Mouse (Mus musculus): ENCODE results near the gene Vash1.
A peak's percentile ranks its signal among the peaks of the same experiment; 100 is the strongest.

The Vash1 gene

GRCm38 (mm10) chr12:86678591-86679545 lies at the start of gene Vash1:
Vash1 (plus strand) TSS chr12:86678700.
- DNase-seq (ENCODE audit: low spot score in 2 of 2), result peak in 1 of 2 experiments; percentile 4

DNA sequence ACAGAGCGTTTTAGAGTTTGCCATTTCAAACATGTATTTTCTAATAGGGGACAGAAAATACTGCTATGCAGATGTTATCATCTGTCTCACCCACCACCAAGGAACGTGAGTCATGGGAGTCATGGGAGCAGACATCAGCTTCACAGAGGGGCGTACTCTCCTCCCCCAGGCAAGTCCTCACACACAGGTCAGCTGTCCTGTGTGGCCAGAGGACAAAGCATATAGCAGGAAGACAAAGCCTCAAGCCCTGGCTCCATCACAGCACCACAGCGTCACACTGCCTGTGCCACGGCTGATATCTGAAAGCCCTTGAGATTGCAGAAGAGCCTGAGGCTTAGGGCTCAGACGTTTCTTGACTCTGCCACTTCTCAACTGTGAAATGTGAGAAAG lies 49.7 kb upstream of the Vash1 start:
- DNase-seq (ENCODE audit: low spot score in 2 of 2), result no peak

- no peak for DNase-seq (ENCODE audit: low spot score in 2 of 2)
Measured at GRCm38 (mm10) chr12:86641763-86642162, 36.7 kb upstream of the Vash1 start.

- no peak for DNase-seq (ENCODE audit: low spot score in 2 of 2)
Measured at GRCm38 (mm10) chr12:86644512-86645273, 33.8 kb upstream of the Vash1 start.

GRCm38 (mm10) chr12:86645494-86645893 lies 33.0 kb upstream of the Vash1 start:
- no peak for DNase-seq (ENCODE audit: low spot score in 2 of 2)

DNA sequence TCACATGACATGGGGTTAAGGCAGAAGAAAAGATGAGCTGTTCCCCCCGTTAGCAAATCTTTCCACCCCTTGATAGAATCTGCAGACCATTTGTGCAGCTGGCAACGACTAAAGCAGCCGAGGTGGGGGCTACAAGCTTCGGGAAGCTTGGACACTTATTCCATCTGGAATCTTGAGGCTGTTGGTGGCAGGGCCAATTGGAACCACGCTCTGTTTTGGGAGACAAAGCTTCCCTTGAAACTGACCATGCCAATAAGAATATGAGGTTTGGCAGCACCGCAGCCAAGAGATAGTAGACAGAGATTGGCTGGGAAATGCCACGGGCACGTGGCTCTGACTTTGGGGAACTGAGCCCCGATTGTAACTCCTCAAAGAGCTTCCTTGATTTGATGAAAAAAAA lies 31.7 kb upstream of the Vash1 start:
- no peak for DNase-seq (ENCODE audit: low spot score in 2 of 2)

DNA sequence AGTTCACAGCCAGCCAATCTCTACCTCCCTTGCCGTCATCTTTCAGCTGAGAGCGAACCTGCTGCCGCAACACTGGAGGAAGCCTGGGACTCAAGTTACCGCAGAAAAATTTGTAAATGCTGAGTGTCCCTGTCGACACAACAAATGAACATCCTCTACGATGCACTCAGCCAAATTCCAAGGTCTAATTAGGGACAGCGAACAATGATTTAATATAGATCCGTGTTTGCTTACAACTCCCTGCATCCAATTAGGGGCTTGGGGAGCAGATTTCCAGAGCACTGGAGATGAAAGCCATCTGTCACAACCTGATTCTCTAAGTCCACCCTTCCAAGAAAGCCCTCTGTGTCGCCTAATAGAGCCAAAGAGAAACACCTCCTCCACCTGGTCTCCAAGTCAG lies 31.2 kb upstream of the Vash1 start:
- DNase-seq (ENCODE audit: low spot score in 2 of 2), result no peak

DNA sequence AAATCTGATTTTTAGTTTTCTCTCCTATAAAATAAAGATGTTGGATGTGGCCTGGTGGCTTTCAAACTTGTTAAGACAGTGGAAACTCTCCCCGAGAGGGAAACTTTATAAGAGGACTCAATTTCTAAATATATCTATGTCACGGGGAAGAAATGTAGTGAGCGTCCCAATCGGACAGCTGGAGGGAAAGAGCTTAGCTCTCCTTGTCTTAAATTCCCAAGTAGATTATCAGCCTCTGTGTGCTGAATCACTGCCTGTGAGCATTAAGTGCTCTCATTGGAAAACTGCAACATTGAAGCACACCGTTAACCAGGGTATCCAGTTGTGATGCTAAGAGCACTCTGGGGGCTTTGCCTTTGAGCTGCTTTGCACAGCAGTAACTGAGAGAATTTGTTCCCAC lies 30.8 kb upstream of the Vash1 start:
- DNase-seq (ENCODE audit: low spot score in 2 of 2), result no peak

DNA sequence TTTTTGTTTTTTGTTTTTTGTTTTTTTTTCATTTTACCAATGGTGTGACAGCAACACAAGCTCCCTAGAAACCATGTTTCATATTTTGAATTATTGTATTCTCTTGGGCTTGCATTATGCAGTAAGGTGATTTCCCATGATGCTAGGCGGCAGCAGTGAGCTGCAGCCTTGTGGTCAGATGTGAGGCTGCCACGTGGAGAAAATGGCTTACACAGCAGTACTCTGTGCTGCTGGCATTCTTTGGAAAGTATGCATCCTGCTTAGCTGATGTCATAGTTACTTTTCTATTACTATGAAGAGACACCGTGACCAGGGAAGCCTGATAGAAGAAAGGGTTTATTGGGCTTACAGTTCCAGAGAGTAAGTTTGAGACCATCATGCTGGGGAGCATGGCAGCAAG lies 30.0 kb upstream of the Vash1 start:
- DNase-seq (ENCODE audit: low spot score in 2 of 2), result no peak

DNA sequence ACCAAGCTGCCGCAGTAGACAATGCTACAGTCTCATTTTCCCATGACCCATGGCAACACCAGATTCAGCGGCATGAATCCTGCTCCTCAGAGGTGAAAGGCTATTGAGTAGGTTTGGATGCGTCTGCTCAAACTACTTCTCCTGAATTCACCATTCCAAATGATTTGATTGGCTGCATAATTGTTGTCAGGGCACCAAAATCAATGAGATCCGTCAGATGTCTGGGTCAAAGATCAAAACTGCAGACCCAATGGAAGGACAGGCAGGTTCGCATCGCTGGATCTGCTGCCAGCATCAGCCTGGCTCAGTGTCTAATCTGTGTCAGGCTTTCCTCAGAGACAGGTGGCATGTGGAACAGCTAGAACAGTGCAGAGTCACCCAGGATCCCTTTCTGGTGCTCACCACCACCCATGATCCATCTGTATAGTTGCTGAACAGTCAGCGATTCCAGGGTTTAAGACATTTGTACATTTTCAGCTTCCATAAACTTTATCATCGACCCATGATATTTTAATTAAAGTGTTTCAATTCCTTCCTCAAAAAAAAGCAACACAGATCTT lies 27.1 kb upstream of the Vash1 start:
- no peak for DNase-seq (ENCODE audit: low spot score in 2 of 2)

- peak; percentile 1 to 4 for DNase-seq (ENCODE audit: low spot score in 2 of 2)
Measured at GRCm38 (mm10) chr12:86652570-86653041, 25.9 kb upstream of the Vash1 start.

GRCm38 (mm10) chr12:86659447-86659968 lies 19.0 kb upstream of the Vash1 start:
- no peak for DNase-seq (ENCODE audit: low spot score in 2 of 2)

DNA sequence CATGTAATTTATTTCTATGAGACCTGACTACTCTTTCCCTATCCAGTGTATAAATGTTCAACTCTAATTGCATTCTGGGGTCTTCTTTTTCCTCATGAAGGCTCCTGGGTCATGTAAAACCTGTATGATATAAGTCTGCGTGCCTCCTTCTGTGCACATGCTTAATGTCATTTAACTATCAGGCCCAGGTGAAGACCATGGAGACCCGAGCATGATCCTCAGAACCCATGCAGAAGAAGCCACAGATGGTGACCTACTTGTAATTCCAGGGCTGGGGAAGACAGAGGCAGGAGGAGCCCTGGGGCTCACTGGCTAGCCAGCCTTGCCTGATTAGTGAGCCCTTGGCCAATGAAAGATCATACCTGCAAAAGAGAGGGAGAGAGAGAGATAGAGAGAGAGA lies 18.0 kb upstream of the Vash1 start:
- DNase-seq (ENCODE audit: low spot score in 2 of 2), result no peak

DNA sequence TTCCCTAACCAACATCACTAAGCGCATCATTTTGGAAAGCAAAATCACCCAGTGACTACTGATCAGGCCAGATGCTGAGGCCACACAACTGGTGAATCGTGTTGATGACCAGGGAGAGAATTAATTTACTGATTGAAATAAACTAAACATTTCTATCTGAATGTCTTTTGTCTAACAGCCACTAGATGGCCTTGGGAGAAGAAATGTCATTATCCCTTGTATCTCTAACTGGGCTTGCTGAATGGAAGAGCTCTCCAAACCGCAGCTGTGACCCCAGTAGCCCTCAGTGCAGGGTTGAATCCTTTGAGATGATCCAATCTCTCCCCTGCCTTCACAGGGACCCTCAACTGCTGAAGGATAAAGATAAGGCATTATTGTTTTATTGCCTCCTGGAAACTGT lies 12.8 kb upstream of the Vash1 start:
- no peak for DNase-seq (ENCODE audit: low spot score in 2 of 2)

- no peak for DNase-seq (ENCODE audit: low spot score in 2 of 2)
Measured at GRCm38 (mm10) chr12:86668404-86668803, 10.1 kb upstream of the Vash1 start.

DNA sequence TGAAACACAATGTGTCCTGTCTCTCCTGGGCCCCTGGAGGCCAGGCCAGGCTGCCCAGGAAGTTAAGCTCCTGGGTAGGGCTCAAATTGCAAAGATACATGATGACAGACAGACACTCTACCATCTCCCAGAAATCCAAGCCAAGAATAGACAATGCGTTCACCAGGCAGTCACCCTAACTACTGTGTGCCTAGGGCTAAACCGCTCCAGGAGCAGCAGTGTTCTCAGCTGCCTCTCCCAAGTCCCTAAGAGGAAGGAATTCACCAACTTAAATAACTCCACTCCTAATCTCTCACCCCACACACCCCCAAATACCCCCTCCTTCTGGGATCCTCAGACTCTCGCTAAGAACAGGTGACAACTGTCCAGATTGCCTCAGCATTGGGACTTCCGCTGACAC lies 6.4 kb upstream of the Vash1 start:
- DNase-seq (ENCODE audit: low spot score in 2 of 2), result no peak

DNA sequence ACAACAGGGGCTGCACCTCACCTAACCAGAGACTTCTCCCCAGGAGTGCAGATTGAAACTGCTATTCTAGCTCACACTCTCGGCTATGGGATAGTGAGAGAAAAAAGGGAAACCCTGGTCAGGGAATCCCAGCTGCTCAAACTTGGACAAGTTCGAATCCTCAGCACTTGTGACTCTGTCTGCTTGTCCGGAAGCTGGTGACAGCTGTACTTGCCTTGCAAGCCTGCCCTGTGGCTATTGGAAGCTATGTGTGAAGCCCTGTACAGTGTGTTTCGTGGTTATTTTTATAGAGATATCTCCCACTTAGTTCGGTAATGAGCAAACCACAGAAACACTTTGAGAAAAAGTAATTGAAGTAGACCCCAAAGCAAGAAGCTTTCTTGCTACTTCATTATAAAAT lies 6.0 kb upstream of the Vash1 start:
- DNase-seq (ENCODE audit: low spot score in 2 of 2), result no peak

DNA sequence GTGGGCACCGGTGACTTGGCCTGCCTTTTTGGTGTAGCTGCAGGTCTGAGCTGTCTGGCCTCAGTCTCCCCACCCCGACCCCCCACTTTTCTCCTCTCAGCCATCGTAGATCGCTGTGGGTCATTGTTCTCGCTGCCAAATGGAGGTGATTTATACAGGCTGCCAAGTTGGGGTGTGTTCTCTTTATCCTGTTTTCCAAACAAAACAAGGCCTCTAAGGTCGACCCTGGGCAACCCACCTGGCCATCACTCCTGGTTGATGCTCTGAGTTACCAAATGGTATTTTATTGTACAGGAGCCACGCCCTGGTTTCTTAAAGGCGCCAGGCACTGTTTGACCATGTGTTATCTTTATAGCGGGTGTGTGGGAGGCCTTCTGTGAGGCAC lies 1.0 kb downstream of the Vash1 start:
- DNase-seq (ENCODE audit: low spot score in 2 of 2), result no peak

- no peak for DNase-seq (ENCODE audit: low spot score in 2 of 2)
Measured at GRCm38 (mm10) chr12:86679991-86680491, 1.5 kb downstream of the Vash1 start.

DNA sequence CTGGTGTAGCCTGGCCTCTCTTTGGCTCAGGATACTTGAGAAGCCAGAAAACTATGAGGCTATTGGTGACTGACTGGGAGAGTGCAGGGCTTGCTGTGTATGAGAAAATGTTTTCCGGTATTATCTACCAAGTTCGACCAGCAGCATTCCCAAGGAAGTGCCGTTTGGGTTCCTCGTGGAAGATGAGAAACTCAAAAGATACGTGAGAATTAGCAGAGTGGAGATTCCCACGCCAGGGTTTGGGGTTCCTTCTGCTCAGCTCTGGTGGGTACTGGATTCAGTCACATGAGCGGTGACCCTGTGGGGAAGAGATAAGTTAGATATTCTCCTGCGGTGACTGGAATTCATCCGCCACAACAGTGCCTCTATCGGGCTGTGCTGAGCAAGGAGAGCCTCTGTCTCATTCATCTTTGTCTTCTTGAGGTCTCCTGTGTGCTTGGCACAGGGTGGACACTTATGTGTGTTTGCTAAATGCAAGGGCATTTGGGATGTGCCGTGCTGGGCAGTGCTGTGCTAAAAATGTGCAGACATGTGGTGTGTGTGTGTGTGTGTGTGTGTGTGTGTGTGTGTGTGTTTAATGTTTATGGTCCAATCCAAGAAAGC lies 2.2 kb downstream of the Vash1 start:
- DNase-seq (ENCODE audit: low spot score in 2 of 2), result no peak

DNA sequence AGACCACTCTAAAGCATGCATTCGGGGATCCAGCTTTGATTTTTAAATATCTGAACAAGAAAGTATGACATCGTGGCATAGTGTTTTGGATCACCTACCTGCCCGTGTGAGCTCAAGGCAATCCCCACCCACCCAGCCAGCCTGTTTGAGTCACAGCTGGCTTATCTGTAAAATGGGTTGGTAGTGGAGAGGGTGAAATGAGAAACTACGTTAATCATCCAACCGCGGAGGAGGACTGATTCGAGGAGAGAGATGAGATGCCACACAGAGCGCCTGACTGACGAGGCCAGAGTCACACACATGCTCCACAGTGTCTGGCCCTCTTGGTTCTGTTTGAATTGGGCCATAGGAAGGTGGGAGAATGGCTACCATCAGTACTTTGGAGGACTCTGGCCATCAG lies 3.1 kb downstream of the Vash1 start:
- no peak for DNase-seq (ENCODE audit: low spot score in 2 of 2)

DNA sequence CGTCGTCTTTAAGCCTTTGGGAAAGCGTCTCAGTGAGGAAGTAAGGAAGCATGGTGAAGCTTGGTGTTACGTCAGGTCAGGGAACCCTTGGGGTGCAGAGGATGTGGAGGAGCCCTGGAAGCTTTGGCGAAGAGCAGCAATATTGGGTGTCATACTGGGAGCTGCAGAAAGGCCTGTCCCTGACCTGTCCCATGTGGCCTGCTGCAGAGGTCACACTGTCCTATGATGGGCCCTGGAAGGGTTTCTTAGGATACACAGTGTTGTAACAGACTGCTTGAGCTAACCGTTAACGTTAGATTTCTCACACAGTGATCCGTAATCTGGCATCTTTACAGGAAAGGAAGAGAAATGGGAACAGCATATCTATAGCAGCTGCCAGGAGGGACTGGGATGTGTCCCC lies 3.7 kb downstream of the Vash1 start:
- no peak for DNase-seq (ENCODE audit: low spot score in 2 of 2)

Measured in spleen, postnatal 36 days (tissue).